Mouse (Mus musculus) mouse trophoblast stem cell (cell line): ENCODE measurements around the gene Fosl1.

Experiments used
- in situ Hi-C, 2 experiments: fragments of 300-500 bp; cut with MseI, MboI; formaldehyde crosslinking; loops; 2 replicates in 1 of 2; 3 replicates in 1 of 2; pipeline ENCODE4 v1.15.1; 2025

Gene Fosl1

DNA sequence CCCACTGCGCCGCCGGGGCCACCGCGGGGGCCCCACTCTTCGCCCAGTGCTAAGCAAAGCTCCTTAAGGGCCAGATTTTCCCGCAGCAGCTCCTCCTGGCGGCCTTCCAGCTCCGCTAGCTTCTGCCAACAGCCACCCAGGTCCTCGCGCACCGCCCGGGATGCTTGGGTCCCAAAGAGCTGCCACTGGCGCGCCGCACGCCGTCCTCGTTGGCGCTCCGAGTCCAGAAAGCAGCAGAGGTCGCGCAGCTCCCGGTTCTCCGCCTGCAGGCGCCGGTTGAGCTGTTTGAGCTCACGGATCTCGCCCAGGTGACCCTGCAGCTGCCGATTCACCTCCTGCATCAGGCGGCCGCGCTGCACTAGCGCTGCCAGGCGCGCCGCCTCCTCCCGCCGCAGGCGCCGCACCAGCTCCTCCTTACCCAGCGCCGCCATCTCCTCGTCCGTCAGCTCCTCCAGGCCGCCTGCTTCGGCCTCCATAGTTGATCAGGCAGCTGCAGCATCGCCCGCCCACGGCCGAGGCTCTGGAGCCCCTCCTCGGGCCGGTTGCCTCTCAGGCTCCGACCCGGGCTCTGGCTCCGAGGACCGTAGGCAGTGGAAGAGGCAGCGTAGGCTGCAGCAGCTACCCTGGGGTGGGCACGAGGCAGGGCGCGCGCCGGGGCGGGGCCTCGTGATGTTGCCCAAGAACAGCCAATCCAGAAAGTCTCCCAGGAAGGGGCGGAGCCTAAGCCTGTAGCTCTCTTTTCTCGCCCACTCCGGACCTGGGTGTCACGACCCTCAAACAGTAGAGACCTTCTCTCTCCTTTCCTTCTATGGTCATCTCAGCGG is 9.8 kb downstream of the Fosl1 start:
- in situ Hi-C loops: no loop called here

DNA sequence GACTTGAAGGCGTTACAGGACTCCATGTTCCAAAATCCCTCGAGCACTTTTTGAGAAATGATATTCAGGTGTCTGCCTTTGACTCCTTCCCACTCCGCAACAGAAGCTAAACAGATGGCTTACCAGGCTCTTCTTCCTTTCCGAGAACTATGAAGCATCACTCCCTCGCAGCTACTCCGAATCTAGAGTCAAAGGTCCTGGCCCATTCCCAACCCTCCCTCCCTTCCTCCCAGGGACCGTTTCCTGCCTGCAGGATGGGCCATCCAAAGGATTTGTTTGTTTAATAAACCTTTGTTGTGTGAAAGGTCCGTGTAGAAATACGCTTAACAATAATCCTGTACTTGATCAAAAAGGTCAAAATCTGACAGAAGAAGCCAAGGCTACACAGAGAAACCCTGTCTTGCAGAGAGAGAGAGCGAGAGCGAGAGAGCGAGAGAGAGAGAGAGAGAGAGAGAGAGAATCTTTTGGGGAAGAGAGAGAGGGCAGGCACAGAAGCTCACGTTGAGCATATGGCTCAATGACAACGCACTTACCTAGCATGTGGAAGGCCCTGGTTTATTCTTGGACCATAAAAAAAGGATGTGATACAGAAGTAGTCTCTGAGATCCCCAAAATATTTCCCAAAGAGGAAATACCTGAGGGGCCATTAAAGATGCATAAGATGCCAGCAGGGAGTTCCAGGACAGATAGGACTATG is 10.5 kb downstream of the Fosl1 start, which contains the start of gene Ccdc85b:
Gene Ccdc85b (minus strand): TSS at position 149 of the 697 bp plus-strand sequence.
- in situ Hi-C loops: no loop called here

DNA sequence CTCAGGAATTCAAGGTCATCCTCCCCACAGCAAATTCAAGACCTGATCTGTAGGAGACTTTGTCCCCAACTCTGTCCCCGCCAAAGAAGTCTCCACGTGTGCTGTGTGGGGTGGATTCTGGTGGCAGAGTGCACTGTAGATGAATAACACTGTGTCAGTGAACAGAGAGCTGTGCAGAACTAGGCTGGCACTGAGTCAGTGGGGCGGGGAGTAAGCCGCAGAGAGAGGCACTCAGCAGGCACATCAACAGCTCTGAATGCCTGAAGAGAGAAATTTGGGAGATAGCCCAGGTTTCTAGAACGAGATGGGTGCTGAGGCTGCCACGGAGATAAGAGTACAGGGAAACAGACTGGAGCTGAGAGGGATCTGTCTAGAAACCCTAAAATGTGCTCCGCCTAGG is 11.7 kb downstream of the Fosl1 start:
- in situ Hi-C loops: no loop called here

DNA sequence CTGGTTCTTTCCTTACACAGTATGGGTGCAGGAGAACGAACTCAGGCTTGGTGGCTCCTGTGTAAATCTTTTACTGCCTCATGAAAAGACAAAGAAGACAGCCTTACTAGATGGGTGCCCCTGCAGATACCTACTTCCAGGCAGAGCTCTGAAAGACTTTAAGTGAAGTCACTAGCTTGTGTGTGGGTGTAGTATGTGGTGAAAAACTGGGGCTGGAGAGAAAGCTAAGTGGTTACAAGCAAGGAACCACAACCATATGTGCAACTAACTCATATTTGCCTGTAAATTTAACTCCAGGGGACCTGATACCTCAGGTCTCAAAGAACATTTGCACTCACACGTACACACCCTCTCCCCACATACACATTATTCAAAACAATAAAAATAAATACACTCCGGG is 12.5 kb downstream of the Fosl1 start:
- in situ Hi-C loops: no loop called here

DNA sequence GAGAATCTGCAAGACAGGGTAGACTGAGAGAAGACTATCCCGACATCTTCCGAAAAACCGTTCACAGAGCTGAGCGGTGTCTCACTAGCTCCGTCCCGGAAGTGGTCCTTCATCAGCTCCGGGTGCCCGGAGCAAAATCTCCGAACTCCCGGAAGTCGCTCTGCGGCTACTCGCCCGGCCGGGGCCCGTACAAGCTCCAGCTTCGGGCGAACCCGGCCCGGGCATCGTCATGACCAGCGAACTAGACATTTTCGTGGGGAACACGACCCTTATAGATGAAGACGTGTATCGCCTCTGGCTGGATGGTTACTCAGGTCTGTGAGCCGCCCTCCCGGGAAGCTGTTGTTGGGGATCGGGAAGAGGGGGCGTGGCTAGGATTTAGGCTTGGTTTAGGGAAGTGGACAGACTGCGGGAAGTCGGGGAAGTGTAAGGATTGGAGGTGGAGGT is 13.1 kb downstream of the Fosl1 start, which contains the start of gene Fibp:
Gene Fibp (plus strand): TSS at position 151 of the 447 bp plus-strand sequence.
- in situ Hi-C loops: no loop called here

DNA sequence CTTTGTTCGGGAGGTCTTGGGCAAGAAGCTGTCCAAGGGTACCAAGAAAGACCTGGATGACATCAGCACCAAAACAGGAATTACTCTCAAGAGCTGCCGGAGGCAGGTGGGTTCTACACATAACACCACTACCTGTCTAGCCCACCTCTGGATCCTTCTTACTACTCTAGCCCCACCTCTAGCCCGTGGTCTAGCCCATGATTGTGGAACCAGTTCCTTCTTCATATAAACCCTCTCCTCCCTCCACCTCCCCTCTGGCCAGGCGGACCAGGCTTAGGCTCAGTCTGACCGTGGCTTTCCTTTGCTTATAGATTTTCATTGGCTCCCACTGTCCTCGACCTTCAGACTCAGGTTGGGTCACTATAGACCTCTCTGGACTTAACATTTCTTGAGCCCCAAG is 14.1 kb downstream of the Fosl1 start:
- in situ Hi-C loops: no loop called here

DNA sequence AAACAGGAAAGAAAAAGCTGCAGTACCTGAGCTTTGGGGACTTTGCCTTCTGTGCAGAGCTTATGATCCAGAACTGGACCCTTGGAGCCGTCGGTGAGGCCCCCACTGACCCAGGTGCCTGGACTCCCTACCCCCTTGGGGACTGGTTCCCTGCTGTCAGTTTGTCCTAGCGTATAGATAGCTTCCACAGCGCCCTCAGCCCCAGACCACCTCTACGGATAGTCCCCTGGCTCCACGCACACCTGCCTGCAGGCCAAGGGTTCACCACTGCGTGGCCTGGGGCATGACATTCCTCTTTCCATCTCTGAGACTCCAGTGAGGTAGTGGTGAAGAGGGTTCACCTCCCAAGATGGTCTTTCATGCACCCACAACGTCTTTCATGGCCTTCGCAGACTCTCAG is 15.9 kb downstream of the Fosl1 start:
- in situ Hi-C loops: no loop called here

DNA sequence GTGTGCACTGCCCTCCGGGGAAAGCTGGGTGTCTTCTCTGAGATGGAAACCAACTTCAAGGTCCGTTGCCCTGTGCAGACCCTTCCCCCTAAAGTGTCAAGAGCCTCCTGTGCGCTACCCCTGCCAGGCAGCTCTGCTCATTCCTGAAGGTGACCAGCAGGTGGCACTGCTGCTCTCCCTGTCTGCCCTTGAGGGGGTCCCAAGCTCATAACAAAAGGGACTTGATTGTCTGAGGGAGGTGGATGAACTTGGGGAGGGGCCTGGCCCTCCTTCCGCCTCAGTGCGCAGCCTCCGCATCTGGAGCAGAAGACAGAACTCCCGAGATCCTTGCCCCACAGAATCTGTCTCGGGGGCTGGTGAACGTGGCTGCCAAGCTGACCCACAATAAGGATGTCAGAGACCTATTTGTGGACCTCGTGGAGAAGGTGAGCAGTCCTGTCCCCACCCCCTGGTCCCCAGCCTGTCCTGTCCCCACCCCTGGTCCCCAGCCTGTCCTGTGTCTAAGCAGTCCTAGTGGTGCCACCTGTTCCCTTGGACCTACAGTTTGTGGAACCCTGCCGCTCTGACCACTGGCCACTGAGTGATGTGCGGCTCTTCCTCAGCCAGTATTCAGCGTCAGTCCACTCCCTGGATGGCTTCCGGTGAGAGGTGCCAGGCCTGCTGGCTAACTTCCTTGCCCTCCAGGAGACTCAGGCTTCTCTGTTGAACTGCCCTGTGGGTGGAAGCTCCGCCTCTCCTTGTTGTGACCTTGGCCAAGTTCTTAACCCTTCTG is 16.6 kb downstream of the Fosl1 start:
- in situ Hi-C loops: no loop called here

DNA sequence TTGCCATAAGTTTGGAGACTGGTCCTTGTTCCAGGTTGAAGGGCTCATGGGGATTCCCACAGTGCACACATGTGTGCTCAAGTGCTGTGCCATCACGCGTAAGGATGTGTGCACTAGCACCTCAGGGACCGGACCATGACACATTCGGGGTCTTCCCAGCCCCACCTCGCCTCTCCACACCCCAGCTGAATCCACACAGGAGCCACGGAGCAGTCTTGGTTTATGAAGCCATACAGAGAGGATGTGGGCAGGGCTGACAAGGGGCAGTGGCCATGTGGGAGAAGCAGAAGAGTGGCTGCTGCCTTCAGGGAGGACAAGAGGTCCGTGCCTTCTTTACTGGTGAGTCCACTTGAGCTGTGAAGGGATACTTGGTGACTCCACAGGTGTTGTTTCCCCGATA is 17.7 kb downstream of the Fosl1 start:
- in situ Hi-C loops: no loop called here

DNA sequence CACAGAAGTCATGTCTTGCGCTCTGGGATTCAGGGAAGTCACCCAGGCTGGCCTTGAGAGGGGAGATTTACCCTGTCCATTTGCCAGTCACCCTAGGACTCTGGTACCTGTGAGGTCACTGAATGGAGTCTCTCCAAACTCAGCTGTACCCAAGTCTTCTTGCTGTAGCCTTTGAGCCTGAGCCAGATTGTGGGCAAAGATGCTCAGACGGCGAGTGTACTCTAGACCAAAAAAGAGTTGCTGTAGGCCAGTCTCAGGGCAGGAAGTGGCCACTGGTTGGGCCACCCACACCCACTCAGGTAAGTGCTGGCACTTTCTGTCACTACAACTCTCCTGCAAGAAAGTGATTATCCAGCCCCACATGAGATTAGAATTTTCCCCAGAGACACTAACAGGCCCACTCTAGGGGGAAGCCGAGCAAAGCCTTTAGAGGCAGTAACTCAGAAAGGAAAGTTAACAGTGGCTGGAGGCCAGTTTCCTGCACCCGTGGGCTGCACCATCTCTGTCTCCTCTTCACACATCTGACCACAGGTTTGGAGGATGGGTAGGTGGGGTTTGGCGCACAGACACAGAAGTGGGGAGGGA is 19.7 kb downstream of the Fosl1 start:
- in situ Hi-C loops: no loop called here

DNA sequence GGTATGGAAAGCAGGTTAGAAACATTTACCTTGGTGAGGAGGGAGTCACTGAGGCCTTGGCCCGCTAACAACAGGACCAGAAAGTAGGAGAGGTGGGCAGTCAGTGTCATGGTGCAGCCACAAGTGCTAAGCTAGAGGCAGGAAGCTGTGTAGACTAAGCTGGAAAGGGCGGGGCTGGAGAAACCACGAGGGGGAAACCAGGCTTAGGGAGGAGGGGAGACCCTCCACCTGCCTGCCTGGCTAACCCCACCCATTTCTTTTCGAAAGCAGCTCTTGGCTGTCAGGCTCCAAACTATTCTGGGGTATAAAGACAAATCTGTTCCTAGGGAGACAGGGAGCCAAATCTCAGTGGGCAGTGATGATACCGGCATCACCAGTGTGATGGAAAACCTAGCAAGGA is 21.0 kb downstream of the Fosl1 start, which contains the start of gene Ctsw:
Gene Ctsw (minus strand): TSS at position 134 of the 400 bp plus-strand sequence.
- in situ Hi-C loops: no loop called here

DNA sequence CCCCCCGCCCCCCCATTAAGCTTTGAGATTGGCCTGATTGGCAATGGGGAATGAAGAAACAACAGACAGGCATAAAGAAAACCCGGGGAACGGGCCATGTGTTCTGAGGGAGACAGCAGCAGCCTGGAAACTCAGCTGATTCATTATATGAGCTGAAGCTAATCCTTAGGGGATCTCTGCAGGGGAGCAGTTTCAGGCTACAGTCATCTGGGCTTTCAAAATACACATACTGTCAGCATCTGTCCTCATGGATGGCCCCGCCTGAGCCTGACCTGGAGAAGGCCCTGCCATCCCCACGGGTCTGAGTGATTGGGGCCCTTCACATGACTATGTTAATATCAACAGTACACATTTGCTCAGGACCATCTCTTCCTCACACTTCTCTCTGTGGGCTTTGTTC is 24.5 kb downstream of the Fosl1 start:
- in situ Hi-C loops: no loop called here

DNA sequence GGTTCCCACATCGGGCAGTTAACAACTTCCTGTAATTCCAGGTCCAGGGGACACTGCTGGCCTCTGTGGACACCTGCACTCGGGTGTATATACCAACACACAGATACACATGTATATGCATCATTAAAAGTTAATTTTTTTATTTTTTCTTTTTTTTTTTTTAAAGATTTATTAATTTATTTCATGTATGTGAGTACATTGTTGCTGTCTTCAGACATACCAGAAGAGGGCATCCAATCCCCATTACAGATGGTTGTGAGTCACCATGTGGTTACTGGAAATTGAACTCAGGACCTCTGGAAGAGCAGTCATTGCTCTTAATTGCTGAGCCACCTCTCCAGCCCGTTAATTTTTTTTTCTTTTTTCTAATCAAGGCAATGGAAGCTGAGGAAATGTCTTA is 25.5 kb downstream of the Fosl1 start:
- in situ Hi-C loops: no loop called here

DNA sequence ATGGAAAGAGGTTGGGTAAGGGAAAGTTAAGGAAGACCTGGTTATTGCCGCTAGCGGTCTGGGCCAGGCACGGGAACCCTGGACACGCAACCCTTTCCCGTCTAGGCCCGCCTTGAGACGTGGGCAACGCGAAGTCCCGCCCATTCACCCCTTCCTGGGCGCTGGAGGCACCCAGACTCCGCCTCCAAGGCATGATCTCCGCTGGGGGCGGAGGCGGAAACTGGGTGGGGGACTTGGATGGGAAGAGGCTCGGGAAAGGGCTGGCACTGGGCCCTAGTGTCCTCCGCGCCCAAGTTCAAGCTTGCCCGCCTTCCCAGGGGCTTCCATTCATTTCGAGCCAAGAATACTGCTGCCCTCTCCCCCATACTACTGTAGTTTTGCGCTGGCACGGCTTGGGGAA is 26.4 kb downstream of the Fosl1 start, which contains the start of gene Efemp2:
Gene Efemp2 (plus strand): TSS at position 235 of the 400 bp plus-strand sequence.
- in situ Hi-C loops: no loop called here

DNA sequence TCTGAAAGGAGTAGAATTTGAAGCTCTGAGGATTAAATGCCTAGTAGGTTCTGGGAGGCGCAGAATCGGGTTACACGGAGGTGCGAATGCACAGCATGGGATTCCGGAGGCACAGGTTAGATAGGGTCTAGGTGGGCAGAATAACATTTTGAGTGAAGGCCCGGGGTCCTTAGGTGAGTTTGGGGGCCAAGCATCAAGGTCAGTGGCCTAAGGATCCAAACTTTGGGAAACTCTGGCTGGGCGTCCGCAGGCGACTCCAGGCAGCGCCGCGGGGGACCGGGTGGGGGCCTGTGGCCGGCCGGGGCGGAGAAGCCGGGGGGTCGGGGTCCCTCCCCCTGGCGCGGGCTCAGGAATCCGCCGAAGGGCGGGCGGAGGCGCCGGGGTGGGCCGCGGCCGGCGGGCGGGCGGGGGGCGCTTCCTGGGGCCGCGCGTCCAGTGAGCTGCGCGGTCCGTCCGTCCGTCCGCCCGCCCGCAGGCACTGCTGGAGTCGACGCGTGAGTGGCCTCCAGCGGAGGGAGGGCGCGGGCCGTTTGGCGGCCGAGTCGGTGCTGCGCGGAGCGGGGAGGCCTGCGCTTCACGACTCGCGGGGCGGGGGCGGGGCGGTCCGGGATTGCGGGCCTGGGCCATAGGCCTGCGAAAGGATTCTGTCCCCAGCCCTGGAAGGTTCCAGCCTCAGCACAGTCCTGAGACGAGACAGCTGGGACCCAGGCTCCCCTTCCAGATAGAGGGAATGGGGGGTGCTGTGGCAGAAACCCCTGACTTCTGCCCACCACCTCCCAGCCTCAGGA is 27.1 kb downstream of the Fosl1 start:
- in situ Hi-C loops: no loop called here

DNA sequence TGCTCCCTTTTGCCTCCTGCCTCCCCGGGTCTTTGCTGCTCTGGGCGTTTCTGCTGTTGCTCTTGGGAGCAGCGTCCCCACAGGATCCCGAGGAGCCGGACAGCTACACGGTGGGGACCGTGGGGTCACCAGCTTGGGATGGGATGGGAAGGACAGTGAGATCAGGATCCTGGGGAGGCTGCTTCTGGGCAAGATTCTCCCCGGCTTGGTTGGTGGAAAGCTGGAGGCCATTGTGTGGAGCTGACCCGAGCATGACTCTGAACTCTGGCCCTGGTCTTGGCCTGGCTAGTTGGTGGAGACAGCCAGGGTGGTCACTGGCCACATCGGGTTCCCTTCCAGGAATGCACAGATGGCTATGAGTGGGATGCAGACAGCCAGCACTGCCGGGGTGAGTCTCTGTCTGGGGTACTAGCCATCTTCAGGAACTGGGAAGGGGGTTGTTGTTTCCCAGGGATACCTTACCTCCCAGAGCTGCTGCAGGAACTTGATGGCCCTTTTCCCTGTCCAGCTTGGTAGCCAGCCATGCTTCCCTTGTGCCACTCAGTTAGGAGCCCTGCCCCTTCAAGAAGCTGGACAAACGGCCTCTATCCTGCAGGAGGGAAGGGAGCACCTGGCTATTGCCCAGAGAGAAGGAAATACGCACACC is 27.8 kb downstream of the Fosl1 start:
- in situ Hi-C loops: no loop called here

DNA sequence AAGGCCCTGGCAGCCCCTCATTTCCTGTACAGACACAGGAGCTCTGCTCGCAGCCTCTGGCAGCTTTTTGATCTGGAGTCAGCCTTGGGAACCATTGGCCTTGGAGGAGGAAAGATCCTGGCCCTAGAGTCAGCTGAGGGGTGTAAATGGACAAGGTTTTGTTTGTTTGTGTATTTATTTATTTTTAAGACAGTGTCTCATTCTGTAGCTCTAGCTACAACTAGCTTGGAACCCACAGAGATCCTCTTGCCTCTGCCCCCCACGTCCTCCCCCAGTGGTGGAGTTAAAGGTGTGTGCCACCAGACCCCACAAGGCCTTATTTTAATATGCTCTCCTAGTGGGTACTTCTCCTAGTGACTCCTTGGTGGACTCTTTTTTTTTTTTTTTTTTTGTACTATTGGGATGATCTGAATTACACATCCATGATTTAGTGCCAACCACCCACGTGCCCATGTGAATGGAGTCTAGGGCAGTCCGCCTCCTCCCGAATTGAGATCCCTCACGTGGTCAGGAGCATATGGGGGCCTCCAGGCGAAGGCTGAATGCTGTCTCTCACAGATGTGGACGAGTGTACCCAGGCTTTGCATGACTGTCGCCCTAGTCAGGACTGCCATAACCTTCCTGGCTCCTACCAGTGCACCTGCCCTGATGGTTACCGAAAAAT is 29.8 kb downstream of the Fosl1 start:
- in situ Hi-C loops: no loop called here

DNA sequence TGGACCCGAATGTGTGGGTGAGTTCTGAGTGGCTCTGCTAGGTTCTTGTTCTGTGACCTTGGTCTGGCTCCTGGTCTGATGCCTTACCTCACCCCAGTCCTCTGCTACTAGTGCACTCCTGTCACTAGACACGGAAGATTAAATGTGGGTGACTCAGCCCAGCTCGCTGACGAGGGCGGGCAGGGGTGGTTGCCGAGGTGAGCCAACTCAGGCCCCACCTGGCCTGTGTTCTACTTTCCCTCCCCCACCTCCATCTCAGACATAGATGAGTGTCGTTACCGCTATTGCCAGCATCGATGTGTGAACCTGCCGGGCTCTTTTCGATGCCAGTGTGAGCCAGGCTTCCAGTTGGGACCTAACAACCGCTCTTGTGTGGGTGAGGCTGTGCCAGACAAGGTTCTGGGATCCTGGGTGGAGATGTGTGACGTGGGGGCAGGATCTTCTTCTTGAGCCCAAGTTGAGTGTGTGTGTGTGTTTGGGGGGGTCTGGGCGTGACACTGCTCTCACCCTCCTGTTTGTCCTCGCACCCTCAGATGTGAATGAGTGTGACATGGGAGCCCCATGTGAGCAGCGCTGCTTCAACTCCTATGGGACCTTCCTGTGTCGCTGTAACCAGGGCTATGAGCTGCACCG is 30.4 kb downstream of the Fosl1 start:
- in situ Hi-C loops: no loop called here

DNA sequence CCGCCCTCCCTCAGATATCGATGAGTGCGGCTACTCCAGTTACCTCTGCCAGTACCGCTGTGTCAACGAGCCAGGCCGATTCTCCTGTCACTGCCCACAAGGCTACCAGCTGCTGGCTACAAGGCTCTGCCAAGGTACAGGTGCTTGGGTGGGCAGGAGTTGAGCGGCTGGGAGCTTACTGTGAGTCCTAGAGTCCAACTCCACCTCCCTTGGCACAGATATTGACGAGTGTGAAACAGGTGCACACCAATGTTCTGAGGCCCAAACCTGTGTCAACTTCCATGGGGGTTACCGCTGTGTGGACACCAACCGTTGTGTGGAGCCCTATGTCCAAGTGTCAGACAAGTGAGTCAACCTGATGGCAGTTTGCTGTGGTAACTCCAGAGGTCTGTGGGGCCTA is 32.7 kb downstream of the Fosl1 start:
- in situ Hi-C loops: no loop called here
